Comparison of ENCODE assay signal across 15 mouse cellular contexts in the genomic region with DNA sequence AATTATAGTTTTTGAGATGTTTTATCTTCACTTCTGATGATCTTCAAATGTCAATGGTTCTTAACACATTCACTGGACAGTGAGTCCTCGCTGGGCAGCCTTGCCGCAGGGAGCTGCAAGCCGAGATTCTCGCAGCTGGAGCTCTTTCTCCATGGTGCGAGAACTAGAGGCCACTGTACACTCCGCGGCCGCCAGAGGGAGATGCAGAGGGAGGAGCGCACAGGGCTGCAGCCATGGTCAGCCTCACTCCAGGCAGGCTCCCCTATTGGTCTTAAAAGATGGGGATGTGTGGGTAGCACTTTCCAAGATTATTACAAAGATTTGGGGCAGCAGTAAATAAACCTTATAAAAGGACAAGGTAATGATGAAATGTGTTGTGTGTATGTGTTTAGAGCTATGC. TPM values are rescaled to one million over a fixed set of nuclear protein-coding genes. Genes with fewer than 3 reads are reported as not detected.
DNase-seq lines count a peak whose midpoint lies in the region; ATAC-seq lines count a peak whose summit lies in the region.
"Had no signal": no experiment of that assay in that cellular context is flagged by ENCODE, and none has a peak within 500 bp of the region (broad histone marks: within the 10 kb centered on the region; RNA-seq: fewer than 3 reads in every experiment).

No protein-coding gene starts in this region.

- H3K4me2 ChIP-seq in intestine, embryonic 14.5 days (ENCODE audit: low read length) = no peak overlapping the region

- no peak overlapping the region for H3K4me3 ChIP-seq in intestine, embryonic 14.5 days (ENCODE audit: low read depth, low read length)

- no peaks in the 10 kb centered on the region for H3K36me3 ChIP-seq in intestine, embryonic 14.5 days (ENCODE audit: control insufficient read depth, insufficient read depth, low read length)

- H3K27ac ChIP-seq in intestine, embryonic 14.5 days (ENCODE audit: low read depth) = no peak overlapping the region

- H3K27me3 ChIP-seq in intestine, embryonic 14.5 days (replicated peaks; ENCODE audit: control insufficient read depth, insufficient read depth, low read length) = no peaks in the 10 kb centered on the region

- ATAC-seq in intestine, embryonic 14.5 days (replicated peaks; ENCODE audit: low FRiP score, low TSS enrichment, low read depth) = no peak
- ATAC-seq: forebrain, embryonic 16.5 days had no signal

- no peaks in the 10 kb centered on the region for H3K9me3 ChIP-seq in intestine, embryonic 14.5 days (ENCODE audit: control insufficient read depth, low read length)

- H3K9ac ChIP-seq in intestine, embryonic 14.5 days (ENCODE audit: low read length) = no peak overlapping the region

- peak; percentile 6 for DNase-seq in adrenal gland, postnatal 14 days
- DNase-seq in adrenal gland, adult (ENCODE audit: inconsistent age in 2 of 2, low spot score in 1 of 2) = no peak
- DNase-seq in kidney, postnatal 10 days = peak; percentile 8
- DNase-seq in kidney, adult 11 months = no peak
- peak; percentile 1 for DNase-seq in 3T3-L1 (ENCODE audit: low read depth, low spot score)
- peak; percentile 62 for DNase-seq in intestine, embryonic 14.5 days (ENCODE audit: low spot score)
- DNase-seq in frontal cortex, postnatal 36 days (ENCODE audit: low spot score in 2 of 2) = no peak
- no peak for DNase-seq in spleen, postnatal 14 days (ENCODE audit: low spot score in 2 of 2)
- DNase-seq: cerebellum, adult 8-10 months had no signal

- WGBS in intestine, embryonic 14.5 days = 19% methylated on average over 9 of the region's 9 CpGs

- no peaks in the 10 kb centered on the region for H3K4me1 ChIP-seq in intestine, embryonic 14.5 days (replicated peaks; ENCODE audit: control insufficient read depth, insufficient read depth, low read length)

RNA-seq across cellular contexts. Expression of gene Psg25, which starts 20.6 kb away (rescaled TPM):
- not detected in 2 replicates for total RNA-seq in adrenal gland, postnatal 14 days (2021)
- polyA plus RNA-seq in intestine, embryonic 14.5 days (2014; fragmentation: Nextera tagmentation; extraction: Ambion mirVana) = 0.05 TPM in 1 of 2 replicates, not detected in the other
- total RNA-seq: layer of hippocampus, postnatal 14 days had no signal
- polyA plus RNA-seq: forebrain, embryonic 16.5 days; heart, embryonic 16.5 days; lung, embryonic 16.5 days; neural tube, embryonic 11.5 days; spleen, adult 2 months had no signal

RNA-seq across cellular contexts. Expression of gene Psg26, which starts 27.5 kb away (rescaled TPM):
- total RNA-seq in adrenal gland, postnatal 14 days (2021) = not detected in 2 replicates
- polyA plus RNA-seq in intestine, embryonic 14.5 days (2014; fragmentation: Nextera tagmentation; extraction: Ambion mirVana) = not detected in 2 replicates
- total RNA-seq: layer of hippocampus, postnatal 14 days had no signal
- polyA plus RNA-seq: forebrain, embryonic 16.5 days; heart, embryonic 16.5 days; lung, embryonic 16.5 days; neural tube, embryonic 11.5 days; spleen, adult 2 months had no signal

RNA-seq across cellular contexts. Expression of gene Psg27, which starts 55.6 kb away (rescaled TPM):
- total RNA-seq in adrenal gland, postnatal 14 days (2021) = not detected in 2 replicates
- not detected in 2 replicates for polyA plus RNA-seq in intestine, embryonic 14.5 days (2014; fragmentation: Nextera tagmentation; extraction: Ambion mirVana)
- total RNA-seq: layer of hippocampus, postnatal 14 days had no signal
- polyA plus RNA-seq: forebrain, embryonic 16.5 days; heart, embryonic 16.5 days; lung, embryonic 16.5 days; neural tube, embryonic 11.5 days; spleen, adult 2 months had no signal

Comparison
In these comparisons a context has a peak if more than half of its experiments do, and no peak if none do; other contexts are left out.
1. DNase-seq: peak in adrenal gland, postnatal 14 days (single experiment), kidney, postnatal 10 days (single experiment), 3T3-L1 (single experiment) and intestine, embryonic 14.5 days (single experiment); none in adrenal gland, adult (0 of 2), kidney, adult 11 months (single experiment), frontal cortex, postnatal 36 days (0 of 2) and spleen, postnatal 14 days (0 of 2).